Mouse (Mus musculus) c-Kit-negative CD71-positive TER-119-positive erythroid progenitor cells, embryonic 14.5 days (primary cell): ENCODE results near the gene Tnip2.

Experiments used
- DNase-seq: peaks from one replicate; pipeline ENCODE4 v3.0.0-alpha.2; 2013; ENCODE audit warnings: low read depth, low spot score

The Tnip2 gene

DNA sequence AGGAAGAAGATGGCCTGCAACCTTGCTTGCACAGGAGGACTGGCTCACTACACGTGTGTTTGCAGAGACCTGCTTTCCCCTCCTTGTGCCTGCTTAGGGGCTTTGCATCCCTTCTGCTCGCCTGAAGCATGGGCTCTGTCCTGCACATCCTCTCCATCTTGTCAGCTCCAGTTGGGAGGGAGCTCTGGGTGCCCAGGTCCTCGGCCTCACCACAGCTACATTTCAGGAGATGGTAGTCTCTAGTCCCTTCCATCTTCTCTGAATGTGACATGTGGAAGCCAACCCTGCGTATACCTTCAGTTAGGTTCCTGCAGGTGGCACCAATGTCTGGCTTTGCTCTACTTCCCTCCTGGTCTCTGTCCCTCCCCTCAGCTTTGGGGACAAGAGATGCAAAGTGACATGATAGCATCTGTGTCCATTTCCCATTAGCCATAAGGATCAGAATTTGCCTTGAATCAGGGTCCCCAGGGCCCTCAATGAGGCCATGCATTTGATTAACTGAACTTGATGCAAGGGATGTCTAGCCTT is 10.2 kb upstream of the Tnip2 start:
- DNase-seq, result no peak

DNA sequence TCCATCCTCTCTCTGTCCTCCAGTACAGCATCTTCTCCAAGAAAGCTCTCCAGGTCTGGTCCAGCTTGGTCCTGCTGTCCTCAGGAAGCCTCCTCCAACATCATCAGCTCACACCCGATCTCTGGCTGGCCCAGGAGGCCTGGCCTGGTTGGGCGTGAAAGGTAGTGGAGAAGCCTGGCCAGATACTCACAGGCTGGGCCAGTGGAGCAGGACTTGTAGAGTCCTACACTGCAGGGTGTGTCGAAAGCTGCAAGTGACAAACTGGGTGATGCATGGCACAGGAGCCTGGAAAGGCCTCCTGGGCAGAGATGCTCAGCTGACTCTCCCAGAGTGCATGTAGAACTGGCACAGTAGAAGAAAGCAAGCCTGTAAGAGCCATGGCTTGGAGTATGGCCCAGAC is 7.5 kb upstream of the Tnip2 start:
- no peak for DNase-seq

GRCm38 (mm10) chr5:34520458-34521209 is 6.8 kb upstream of the Tnip2 start:
- no peak for DNase-seq

DNA sequence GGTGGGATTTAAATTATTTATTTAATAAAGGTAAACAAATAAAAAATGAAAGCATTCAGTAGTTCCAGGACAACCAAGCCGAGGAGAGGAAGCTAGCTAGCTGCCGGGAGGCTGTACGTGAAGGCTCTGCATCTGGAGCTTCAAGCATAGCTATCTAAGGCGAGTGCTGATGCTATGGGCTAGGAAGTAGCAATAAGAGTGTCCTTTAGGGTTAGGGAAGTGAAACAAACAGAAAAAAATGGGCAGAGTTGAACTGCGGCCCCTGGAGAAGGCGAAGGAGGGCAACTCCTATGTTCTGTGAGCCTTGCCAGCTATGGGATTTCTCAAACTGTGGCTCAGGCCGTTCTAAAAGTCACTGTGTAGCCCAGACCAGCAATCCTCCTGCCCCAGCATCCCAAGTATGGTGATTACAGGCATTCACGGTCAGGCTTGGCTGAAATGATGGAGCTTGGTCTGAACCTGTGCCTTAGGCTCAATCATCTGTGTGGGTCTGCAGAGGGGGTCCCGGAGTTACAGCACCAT is 5.7 kb upstream of the Tnip2 start:
- DNase-seq, result no peak

GRCm38 (mm10) chr5:34517913-34518312 is 4.1 kb upstream of the Tnip2 start:
- DNase-seq, result peak; percentile 74

GRCm38 (mm10) chr5:34515096-34515495 is 1.3 kb upstream of the Tnip2 start:
- DNase-seq, result no peak

DNA sequence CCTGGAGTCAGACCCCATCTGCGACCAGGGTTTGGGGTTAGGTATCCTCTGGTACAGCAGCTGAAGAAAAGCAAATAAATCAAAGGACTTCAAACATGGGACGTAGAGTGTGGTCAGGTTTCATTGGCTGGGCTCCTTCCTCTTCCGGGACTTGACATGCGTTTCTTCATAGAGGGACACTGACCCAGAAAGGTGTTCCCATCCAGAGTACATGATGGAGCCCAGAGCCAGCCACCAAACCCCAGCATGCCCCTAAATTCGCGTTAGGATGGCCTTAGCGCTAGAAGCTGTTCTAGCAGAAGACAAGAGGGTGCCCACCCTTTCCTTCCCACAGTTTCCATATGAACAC is 401 bp upstream of the Tnip2 start:
- DNase-seq, result no peak

- DNase-seq, result no peak
Measured at GRCm38 (mm10) chr5:34512486-34512885, 1.3 kb downstream of the Tnip2 start.

GRCm38 (mm10) chr5:34502821-34503220 is 11.0 kb downstream of the Tnip2 start:
- DNase-seq, result no peak

- no peak for DNase-seq
Measured at GRCm38 (mm10) chr5:34502411-34502810, 11.4 kb downstream of the Tnip2 start.

DNA sequence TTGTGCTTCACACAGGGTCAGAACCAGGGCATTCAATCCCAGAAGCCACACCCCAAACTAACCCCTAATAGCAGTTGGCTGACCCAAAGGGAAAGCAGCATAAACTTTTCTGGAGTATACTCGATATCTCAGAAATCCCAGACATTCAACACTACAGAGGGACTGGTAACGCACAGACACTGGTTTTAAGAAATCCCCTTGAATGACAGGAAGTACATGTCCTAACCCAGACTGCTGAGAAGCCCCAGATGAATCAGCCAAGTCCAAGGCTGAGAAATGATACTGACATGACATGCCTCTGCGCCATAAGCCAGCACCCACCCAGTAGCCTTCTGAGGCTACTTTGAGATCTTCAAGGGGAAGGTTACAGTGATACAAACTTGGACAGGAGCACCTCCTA is 12.2 kb downstream of the Tnip2 start:
- no peak for DNase-seq

DNA sequence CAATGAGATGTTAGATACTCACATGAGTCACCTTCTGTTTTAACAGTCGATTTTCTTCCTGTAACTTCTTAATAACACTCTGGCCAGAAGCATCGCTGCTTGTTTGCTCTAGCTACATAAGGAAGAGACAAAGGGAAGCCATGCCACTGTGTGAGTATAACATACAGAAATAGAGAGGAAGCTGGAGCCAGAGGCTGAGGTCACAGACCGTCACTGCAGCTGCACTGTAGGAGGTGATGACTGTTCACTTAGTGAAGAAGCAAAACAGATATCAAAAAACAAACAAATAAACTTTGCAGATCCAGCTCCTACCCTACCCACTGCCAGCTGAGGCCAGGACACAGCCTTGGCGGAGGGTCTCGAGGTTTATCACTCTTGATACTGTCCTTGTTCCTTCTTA is 12.9 kb downstream of the Tnip2 start:
- no peak for DNase-seq

DNA sequence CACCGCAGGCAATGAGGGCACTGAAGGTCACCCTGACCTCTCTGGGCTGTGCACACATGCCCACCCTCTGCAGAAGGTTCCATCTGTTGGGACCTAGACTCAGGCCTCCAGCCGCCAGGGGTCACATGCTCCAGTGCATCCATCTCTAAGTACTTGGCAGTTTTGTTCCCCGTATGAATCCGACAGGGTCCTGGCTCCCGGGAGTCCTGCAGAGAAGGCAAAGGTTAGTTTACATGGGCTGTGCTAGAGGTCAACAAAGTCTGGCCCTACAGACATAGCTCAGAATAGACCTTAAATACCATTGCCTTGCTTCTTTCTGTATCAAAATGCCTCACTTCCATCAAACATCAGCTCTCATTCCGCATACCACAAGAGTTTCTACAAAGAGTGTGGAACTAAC is 17.0 kb downstream of the Tnip2 start:
- DNase-seq, result no peak

- DNase-seq, result no peak
Measured at GRCm38 (mm10) chr5:34489418-34489787, 24.4 kb downstream of the Tnip2 start.

- DNase-seq, result no peak
Measured at GRCm38 (mm10) chr5:34488741-34489417, 24.9 kb downstream of the Tnip2 start.

DNA sequence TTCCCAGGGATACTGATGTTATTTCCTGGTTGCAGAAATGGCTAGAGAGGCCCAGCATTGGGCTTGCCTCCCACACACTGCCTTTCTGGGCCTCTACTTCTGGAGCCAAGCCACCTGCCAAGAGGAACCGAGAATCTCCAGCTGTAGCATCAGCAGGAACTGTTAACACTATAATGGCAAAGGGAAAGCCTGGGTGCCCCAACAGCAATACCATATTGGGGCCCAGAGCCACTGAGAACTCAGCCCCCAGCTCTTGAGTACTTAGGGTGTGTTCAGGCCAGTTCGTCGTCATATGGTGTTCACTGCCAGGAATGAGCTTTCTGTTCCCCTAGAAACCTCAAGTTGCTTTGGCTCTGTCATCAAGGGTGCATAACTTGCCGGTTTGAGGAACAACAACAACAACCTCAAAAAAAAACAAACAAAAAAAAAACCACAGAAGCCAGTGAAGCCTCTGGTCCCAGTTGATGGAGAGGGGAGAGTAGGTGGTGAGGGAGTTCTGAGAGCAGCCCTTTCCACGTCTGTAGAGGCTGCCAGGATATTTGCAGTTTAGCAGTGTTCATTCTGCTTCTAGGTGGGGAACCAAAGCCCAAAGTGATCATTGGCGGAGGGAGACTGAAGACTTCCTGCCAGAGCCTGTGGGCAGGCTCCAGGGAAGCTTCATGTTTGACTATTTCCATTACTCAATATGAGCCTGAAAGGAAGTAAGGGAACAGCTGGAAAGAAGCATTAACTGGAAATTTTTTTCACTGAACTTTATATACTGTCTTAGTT is 26.3 kb downstream of the Tnip2 start:
- no peak for DNase-seq

DNA sequence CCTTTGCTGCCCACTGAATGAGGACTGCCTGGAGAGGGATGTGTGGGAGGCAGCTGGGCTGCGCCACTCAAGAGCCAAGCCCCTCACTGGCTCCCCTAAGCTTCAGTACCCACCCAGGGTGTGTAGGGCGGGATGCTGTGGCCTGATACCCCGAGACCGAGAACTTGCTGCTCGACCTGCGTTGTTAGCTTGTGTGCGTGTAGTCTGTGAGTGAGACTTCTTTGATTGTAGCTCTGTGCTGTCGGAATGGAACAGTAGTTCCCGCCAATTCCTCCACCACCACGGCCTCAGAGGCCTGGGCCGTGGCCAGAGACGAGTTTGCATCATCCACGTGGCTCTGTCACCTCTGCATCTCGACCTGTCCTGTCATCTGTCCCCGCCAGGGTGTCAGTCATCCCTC is 28.1 kb downstream of the Tnip2 start:
- DNase-seq, result no peak

GRCm38 (mm10) chr5:34480926-34481325 is 32.9 kb downstream of the Tnip2 start:
- no peak for DNase-seq

DNA sequence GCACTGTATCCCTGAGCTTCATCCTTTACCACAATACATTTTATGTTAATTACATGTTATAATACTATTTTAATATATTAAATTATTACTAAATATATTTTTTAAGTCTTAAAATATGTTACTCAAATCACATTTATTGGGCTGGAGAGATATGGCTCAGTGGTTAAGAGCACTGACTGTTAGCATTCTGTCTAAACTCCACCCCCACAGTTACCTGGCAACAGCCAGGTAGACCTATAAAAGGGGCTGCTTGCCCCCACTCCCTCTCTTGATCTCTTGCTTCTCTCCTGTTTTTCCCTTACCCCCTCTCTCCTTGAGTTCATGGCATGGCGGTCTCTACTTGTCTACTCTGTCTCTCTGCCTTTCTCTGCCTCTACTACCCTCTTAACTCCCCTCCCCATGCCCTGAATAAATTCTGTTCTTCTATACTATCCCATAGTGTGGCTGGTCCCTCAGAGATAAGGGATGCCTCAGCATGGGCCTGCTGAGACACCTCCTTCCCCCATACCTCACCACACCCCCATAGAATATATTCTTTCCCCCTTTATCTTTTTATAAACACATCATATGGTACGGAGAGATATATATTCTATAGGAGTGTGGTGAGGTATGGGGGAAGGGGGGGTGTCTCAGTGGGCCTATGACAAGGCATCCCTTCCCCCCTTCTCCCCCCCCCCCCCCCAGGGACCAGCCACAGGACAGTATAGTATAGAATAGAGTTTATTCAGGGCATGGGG is 45.6 kb downstream of the Tnip2 start:
- peak; percentile 29 for DNase-seq

DNA sequence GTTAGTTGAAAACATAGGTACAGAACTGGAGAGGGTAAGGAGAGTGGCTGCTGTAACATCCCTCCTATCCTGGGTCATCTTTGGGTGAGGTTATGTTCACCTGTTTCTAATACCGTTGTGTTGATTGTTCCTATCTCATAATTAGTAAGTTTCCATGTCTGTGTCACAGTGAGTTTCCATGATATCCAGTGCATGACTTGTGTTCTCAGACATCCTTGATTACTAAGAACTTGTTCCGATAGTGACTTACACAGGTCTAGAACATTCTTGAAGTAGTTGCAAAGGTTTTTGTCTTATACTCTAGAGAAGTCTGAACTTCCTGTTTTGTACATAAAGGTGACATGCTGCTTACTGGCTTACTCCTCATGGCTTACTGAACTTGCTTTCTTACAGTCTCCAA is 47.1 kb downstream of the Tnip2 start:
- no peak for DNase-seq

DNA sequence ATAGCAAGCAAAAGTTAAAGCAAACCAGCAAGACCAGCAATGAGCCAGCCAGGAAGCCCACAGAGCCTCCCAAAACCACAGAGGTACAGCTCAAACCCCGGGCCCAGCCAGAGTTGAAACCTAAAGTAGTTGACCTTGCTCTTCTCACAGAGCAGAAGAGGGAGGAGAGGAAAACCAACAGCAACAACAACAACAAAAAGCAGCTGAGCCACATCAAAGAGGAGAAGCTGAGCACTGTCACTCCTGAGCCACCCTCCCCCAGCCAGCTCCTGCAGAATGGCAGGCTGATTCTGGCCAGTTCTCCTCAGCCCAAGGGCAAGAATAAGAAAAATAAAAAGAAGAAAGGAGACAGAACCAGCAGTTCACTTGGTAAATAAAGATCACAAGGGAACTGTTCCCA is 47.7 kb downstream of the Tnip2 start:
- DNase-seq, result no peak

DNA sequence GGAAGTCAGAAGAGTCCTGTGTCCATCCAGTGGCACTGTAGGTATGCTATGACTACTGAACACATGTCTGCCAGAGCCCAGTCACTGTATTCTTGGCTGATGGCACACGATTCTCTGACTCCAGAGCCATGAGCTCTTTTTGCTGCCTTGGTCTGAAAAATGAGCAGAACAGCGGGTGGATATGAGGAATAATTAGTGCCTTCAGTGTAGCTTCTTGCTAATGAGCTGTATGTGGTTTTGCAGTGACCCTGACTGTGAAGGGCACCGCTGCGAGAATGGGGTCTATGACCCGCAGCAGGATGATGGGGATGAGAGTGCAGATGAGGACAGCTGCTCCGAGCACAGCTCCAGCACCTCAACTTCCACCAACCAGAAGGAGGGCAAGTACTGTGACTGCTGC is 52.0 kb downstream of the Tnip2 start:
- no peak for DNase-seq
